Mouse (Mus musculus): Measurements from ENCODE around the gene Ttc30a2.

The Ttc30a2 gene

DNA sequence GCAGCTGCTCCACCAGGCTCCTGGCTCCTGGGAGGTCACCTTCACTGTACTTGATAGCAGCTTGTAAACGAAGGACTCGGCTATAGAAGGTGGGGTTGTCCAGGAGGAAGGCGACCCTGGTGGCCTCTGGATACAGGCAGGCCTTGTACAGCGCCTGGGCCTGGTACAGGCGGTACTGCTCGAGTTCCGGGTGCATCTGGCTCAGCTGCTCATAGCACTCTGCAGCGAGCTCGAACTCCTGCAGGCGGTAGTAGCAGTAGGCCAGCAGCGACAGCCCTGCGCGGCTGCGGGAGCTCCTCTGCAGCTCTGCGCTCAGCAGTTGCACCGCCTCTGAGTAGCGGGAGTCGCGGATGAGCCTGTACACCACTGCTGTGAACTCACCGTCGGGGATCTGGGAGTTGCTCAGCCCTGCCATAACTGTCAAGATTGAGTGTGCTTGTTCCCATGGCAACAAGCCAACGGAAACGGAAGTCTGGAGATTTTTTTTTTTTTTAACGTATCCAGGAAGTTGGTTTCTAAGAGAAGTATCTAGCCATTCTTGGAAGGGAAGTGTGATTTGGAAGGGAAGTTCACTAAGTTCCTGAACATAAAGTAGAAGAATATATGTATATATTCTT, at the start of gene Ttc30a2:
TSS of gene Ttc30a2 (minus strand) at position 419 of the 617 bp plus-strand sequence.
- peak; percentile 42 for DNase-seq (ENCODE audit: low spot score)

DNA sequence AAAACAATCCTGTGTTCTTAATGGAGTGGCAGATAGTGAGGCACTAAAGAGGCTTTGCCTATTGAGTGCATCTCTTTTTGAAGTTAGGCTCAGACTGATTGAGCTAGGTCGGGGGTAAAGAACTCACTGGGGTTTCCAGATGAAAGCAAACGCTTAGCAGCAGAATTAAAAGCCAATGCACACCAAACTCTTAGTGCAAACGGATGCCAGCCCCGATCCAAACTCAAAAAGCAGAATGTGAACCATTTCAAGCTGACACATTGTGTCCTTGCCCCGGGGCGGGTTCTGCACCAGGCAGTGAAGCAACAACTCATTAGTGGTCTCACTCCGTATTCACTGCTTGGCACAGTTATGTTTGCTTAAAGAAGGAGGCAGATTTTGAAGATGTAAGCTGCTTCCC, 38.9 kb upstream of the Ttc30a2 start:
- DNase-seq (ENCODE audit: low spot score) = peak; percentile 29

GRCm38 (mm10) chr2:76016136-76016535, 38.2 kb upstream of the Ttc30a2 start:
- no peak for DNase-seq (ENCODE audit: low spot score)

DNA sequence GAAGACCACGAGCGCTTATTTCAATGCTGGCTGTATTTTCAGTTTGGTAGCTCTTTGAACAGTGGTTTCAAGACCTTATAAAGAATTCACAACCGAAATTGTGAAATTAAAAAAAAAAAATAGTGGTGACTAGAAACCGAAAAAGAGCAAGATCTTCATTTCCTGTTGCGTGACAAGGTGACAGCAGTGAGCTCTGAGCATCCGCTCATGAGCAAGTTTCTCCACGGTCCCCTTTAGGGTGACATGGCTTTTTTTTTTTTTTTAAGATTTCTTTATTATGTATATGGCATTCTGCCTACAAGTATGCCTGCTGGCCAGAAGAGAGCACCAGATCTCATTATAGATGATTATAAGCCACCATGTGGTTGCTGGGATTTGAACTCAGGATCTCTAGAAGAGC, 37.5 kb upstream of the Ttc30a2 start:
- DNase-seq (ENCODE audit: low spot score) = no peak

GRCm38 (mm10) chr2:76014659-76015058, 36.7 kb upstream of the Ttc30a2 start:
- DNase-seq (ENCODE audit: low spot score) = no peak

- no peak for DNase-seq (ENCODE audit: low spot score)
Observed at GRCm38 (mm10) chr2:76006194-76006593, 28.2 kb upstream of the Ttc30a2 start.

DNA sequence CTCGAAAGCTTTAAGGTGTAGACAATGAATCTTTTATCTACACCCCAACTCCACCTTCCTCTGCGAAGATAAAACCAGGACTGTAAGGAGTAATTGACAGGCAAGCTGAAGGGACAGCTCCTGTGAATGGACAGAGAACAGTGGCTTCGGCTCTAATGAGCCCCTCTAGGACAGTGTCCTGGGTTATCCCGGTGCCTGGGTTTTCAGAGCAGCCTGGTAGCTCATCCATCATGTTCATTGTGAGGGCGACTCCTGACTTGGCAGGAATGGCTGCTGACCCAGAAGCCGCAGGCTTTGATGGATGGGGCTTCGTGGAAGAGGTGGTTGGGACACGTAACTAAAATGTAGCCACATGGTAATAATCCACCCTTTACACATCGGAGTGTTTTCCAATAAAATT, 24.9 kb upstream of the Ttc30a2 start:
- DNase-seq (ENCODE audit: low spot score) = no peak

- peak; percentile 59 for DNase-seq (ENCODE audit: low spot score)
Observed at GRCm38 (mm10) chr2:76001392-76001791, 23.4 kb upstream of the Ttc30a2 start.

DNA sequence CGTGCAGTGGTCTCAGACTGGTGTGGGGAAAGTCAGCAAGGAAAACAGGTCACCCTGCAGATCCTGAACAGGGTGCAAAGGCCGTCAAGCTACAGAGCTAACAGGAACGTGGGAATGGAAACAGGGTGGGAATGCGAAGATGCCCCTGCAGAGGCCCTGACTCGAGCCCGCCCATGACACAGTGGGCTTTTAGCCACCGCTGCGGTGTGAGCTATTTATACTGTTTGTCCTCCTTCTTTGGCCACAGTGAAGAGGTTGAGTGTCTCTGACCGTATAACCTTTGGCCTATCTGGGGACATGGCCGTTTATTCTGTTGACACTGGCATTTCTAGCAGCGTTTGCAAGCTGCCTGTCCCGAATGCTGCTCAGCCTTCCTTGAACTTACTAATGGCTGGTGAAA, 21.7 kb upstream of the Ttc30a2 start:
- no peak for DNase-seq (ENCODE audit: low spot score)

DNA sequence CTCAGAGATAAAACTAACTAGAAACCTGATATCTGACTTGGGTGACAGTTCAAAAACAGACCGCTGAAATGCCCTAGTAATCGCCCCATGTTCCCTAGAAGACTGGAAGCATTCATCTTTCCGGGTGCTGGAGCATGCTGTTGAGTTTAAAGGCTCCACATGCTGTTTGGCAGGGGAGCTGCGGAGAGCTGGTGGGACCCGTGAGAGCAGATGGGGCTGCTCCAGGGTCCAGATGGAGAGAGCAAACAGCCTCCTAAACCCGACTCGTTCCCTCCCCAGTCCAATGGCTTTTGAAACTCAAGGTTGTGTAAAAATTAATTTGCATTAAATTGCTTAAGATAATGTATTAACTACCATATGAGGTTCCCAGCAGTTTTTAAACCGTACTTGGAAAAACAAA, 20.7 kb upstream of the Ttc30a2 start:
- no peak for DNase-seq (ENCODE audit: low spot score)

DNA sequence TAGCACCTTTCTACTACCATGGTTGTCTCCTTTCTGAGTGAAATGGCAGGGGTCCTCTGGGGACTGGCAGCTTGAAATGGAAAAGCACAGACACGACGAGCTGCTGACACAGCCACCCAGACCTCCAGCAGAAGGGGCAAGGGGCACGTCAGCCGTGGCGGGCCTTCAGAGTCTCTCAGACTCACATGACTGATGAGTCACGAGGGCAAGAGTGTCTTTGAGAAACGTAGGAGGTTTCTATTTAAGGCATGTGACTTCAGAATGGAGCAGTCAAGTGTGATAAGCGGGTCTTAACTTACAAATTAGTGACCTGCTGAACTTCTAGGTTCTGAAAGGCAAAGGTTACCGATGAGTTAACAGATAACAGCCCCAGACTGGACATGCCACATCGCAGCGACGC, 19.8 kb upstream of the Ttc30a2 start:
- no peak for DNase-seq (ENCODE audit: low spot score)

GRCm38 (mm10) chr2:75994841-75995240, 16.9 kb upstream of the Ttc30a2 start:
- DNase-seq (ENCODE audit: low spot score) = no peak

DNA sequence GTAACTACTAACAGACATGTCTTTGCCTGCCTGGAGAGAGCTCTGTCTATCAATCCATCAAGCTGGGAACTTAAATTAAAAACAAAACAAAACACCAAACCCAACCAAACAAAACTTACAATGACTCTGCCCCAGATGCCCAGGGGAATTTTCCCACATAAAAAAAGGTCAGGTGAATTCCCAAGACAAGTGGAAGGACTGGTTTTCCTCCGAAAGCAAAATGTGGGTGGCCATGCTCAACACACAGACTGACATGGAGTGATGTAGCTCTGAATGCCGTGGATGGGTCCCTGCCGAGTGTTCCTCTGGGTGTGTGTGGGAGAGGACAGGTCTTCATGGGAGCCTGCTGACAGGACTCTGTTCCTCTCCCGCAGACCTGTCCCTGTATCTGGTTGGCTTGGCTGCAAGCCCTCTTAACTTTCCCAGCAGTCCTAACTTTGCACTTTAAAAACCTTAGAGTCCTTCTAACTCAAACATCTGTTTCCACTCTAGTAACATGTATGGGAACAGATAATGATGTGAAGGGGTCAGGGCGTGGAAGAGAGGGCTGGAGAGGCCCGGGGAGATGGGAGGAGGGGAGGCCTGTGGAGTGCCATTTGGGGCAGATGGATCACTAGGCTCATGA, 13.7 kb upstream of the Ttc30a2 start:
- no peak for DNase-seq (ENCODE audit: low spot score)

- peak; percentile 61 for DNase-seq (ENCODE audit: low spot score)
Observed at GRCm38 (mm10) chr2:75990885-75991539, 13.0 kb upstream of the Ttc30a2 start.

DNA sequence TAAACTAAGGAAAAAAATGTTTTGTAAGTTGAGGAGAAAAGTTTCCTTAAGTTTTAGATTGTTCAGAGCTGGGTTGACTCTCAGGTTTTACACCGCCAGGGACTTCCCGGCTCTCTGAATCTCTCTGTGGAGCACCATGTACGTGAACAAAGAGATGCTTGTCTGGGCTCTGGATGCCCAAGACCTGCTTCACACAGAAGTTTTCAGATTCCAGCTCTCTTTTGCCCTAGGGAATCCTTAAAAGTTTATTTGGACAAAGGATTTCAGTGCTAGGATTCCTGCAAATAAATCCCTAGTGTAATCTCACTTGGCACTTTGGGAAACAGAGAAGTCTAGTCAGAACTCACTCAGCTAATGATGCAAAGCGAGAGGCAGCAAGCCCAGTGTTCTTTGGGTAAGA, 11.7 kb upstream of the Ttc30a2 start:
- no peak for DNase-seq (ENCODE audit: low spot score)

GRCm38 (mm10) chr2:75988779-75989363, 10.9 kb upstream of the Ttc30a2 start:
- peak; percentile 45 for DNase-seq (ENCODE audit: low spot score)

GRCm38 (mm10) chr2:75988378-75988777, 10.4 kb upstream of the Ttc30a2 start:
- no peak for DNase-seq (ENCODE audit: low spot score)

DNA sequence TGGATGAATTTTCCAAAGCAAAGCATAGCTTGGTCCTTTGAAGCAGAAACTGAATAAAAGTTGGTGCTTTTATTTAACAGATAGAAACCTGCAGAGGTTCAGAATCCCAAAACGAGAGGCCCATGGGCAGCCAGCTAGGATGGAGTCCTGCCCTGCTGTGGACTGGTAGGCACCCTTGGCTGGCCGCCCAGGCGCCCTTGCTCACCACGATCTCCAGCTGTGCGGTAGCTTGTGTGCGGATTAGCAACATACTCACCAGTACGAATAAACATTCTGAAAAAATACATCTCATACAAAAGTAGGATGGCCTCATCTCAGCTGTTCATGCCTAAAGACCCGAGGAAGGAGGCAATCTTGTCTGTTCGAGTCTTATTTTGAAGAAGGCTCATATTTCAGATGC, 9.8 kb upstream of the Ttc30a2 start:
- no peak for DNase-seq (ENCODE audit: low spot score)

DNA sequence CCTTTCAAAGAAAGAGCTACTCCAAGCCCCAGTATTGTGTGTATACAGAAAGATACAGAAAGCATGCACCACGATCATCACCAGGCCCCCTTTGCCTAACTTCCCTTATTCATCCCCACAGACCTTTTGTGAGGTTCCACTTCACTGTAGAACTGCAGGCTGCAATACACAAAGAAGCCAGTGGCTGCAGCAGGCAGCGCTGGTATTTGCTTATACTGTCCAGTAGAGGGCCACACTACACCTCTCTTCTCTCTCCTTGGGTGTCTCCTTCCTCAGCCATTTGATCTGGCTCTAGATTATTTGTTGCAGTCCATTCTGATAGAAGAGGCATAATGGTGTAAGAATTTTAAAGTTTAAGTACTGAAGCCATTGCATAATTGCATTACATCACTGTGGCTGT, 7.2 kb upstream of the Ttc30a2 start:
- DNase-seq (ENCODE audit: low spot score) = no peak

- no peak for DNase-seq (ENCODE audit: low spot score)
Observed at GRCm38 (mm10) chr2:75983847-75984246, 5.9 kb upstream of the Ttc30a2 start.

DNA sequence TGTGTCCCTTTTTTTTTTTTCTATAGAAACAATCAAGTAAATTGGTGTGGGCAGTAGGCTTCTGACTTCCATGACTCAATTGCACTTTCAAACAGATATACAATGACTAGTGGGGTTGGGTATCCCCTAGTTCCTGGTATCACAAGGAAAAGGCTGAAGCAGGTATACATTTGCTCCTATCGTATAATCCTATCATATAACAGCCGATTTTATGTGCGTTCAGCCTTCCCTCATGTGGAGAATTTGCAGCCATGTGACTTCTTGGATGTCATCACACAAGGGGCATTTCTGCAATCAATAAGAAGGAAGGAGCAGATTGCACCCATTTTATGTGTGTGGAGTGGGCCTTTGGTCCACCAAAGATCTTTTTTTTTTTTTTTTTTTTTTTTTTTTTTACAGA, 5.1 kb upstream of the Ttc30a2 start:
- DNase-seq (ENCODE audit: low spot score) = no peak

DNA sequence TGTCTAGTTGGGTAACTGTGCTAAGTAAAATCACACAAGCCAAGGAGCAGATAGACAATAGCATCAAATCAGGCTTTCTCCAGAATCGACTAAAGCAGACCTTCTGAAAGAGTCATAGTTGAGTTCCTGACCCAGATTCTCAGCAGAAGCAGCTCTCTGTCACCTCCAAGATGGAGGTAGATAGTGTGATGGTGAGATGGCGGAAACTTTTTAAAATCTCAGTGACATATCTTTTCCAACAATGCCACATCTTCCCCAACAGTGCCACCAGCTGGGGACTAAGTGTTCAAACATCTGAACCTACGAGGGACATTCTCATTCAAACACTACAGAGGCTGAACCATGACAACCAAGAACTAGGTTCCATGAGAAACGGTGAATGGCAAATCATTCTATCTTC, 4.7 kb upstream of the Ttc30a2 start:
- no peak for DNase-seq (ENCODE audit: low spot score)

GRCm38 (mm10) chr2:75981440-75982081, 3.6 kb upstream of the Ttc30a2 start, which contains the start of gene Ttc30a1:
Gene Ttc30a1 (minus strand): TSS chr2:75981967.
- DNase-seq (ENCODE audit: low spot score) = peak; percentile 84

Data from testis, postnatal 14 days (tissue).